Mouse (Mus musculus) adipocyte (in vitro differentiated cells): Measurements from ENCODE around the gene Fam71b.
"Not testable (repeated sequence)": the region's sequence is repeated elsewhere in the genome, so short reads cannot be mapped to it uniquely, and the experiment has no call there.

ENCODE experiments used
- DNase-seq: peaks from one replicate; pipeline ENCODE4 v3.0.0-alpha.2; 2016; ENCODE audit warnings: low spot score

The Fam71b gene

GRCm38 (mm10) chr11:46384925-46385324 lies 11.4 kb upstream of the Fam71b start:
- no peak for DNase-seq

GRCm38 (mm10) chr11:46386556-46386955 lies 9.8 kb upstream of the Fam71b start:
- DNase-seq: no peak

- no peak for DNase-seq
These were observed 9.3 kb upstream of the Fam71b start for GRCm38 (mm10) chr11:46387061-46387460.

GRCm38 (mm10) chr11:46388438-46388837 lies 7.9 kb upstream of the Fam71b start:
- no peak for DNase-seq

- DNase-seq: no peak
These were observed 6.8 kb upstream of the Fam71b start, which contains the start of gene Itk for GRCm38 (mm10) chr11:46389336-46390117. Gene Itk, minus strand, starts transcription at chr11:46389515.

GRCm38 (mm10) chr11:46390621-46391020 lies 5.7 kb upstream of the Fam71b start:
- DNase-seq: no peak

GRCm38 (mm10) chr11:46392890-46393289 lies 3.5 kb upstream of the Fam71b start:
- no peak for DNase-seq

GRCm38 (mm10) chr11:46393413-46393812 lies 2.9 kb upstream of the Fam71b start:
- DNase-seq: no peak

GRCm38 (mm10) chr11:46395088-46395487 lies 1.3 kb upstream of the Fam71b start:
- DNase-seq: no peak

GRCm38 (mm10) chr11:46395698-46396097 lies 661 bp upstream of the Fam71b start:
- no peak for DNase-seq

- DNase-seq: no peak
These were observed 461 bp downstream of the Fam71b start for GRCm38 (mm10) chr11:46396860-46397179.

- no peak for DNase-seq
These were observed 1.5 kb downstream of the Fam71b start for GRCm38 (mm10) chr11:46397900-46398299.

GRCm38 (mm10) chr11:46398473-46398872 lies 2.1 kb downstream of the Fam71b start:
- DNase-seq: no peak

GRCm38 (mm10) chr11:46398933-46399383 lies 2.6 kb downstream of the Fam71b start:
- no peak for DNase-seq

GRCm38 (mm10) chr11:46401555-46401954 lies 5.2 kb downstream of the Fam71b start:
- DNase-seq: no peak

- no peak for DNase-seq
These were observed 8.6 kb downstream of the Fam71b start for GRCm38 (mm10) chr11:46404986-46405385.

GRCm38 (mm10) chr11:46406721-46407120 lies 10.4 kb downstream of the Fam71b start:
- DNase-seq: no peak

- no peak for DNase-seq
These were observed 13.7 kb downstream of the Fam71b start for GRCm38 (mm10) chr11:46410018-46410563.

- DNase-seq: no peak
These were observed 22.1 kb downstream of the Fam71b start for GRCm38 (mm10) chr11:46418438-46418837.

GRCm38 (mm10) chr11:46418860-46419259 lies 22.5 kb downstream of the Fam71b start:
- no peak for DNase-seq

- no peak for DNase-seq
These were observed 24.9 kb downstream of the Fam71b start for GRCm38 (mm10) chr11:46421086-46421888.

- not testable (repeated sequence) for DNase-seq
These were observed 31.8 kb downstream of the Fam71b start for GRCm38 (mm10) chr11:46428131-46428530.

GRCm38 (mm10) chr11:46430123-46430522 lies 33.8 kb downstream of the Fam71b start:
- no peak for DNase-seq
